9 mouse cellular contexts compared by ENCODE assay signal in genomic region chr4:44028303-44029135, GRCm38 (mm10). TPM values are rescaled to one million over a fixed set of nuclear protein-coding genes. Genes with fewer than 3 reads are reported as not detected.
A peak's percentile ranks its signal among the peaks of the same experiment; 100 is the strongest.
DNase-seq lines count a peak whose midpoint lies in the region; ATAC-seq and TF ChIP-seq lines count a peak whose summit lies in the region.
"Had no signal": no experiment of that assay in that cellular context is flagged by ENCODE, and none has a peak within 500 bp of the region (broad histone marks: within the 10 kb centered on the region; RNA-seq: fewer than 3 reads in every experiment).

No protein-coding gene starts in this region.

- 73% methylated on average over 16 of the region's 16 CpGs for WGBS in liver, embryonic 11.5 days
- WGBS in liver, postnatal 0 days (ENCODE audit: insufficient replicate concordance), result 77% methylated on average over 16 of the region's 16 CpGs
- WGBS in lung, postnatal 0 days, result 56% methylated on average over 16 of the region's 16 CpGs
- WGBS in kidney, embryonic 15.5 days, result 78% methylated on average over 16 of the region's 16 CpGs

- H3K9ac ChIP-seq in liver, embryonic 11.5 days (ENCODE audit: low read depth, low read length), result no peak overlapping the region
- H3K9ac ChIP-seq in liver, postnatal 0 days (replicated peaks), result no peak overlapping the region
- H3K9ac ChIP-seq in lung, postnatal 0 days (replicated peaks; ENCODE audit: low read depth), result no peak overlapping the region
- no peak overlapping the region for H3K9ac ChIP-seq in kidney, embryonic 15.5 days

- no peak for TF ChIP-seq CTCF in liver, postnatal 0 days (IDR thresholded peaks at IDR 0.05; ENCODE audit: low read depth)
- TF ChIP-seq CTCF in lung, postnatal 0 days (IDR thresholded peaks at IDR 0.05), result no peak

- no peak for TF ChIP-seq EP300 in liver, postnatal 0 days (IDR thresholded peaks at IDR 0.05; ENCODE audit: low read depth)
- TF ChIP-seq EP300 in lung, postnatal 0 days (IDR thresholded peaks at IDR 0.05), result no peak

- no peak for DNase-seq in liver, embryonic 11.5 days (ENCODE audit: low spot score)
- no peak for DNase-seq in liver, postnatal 0 days
- DNase-seq in frontal cortex, postnatal 14 days (ENCODE audit: low spot score in 2 of 2), result peak; percentile 23 to 37
- DNase-seq in layer of hippocampus, postnatal 25 days (ENCODE audit: extremely low spot score in 1 of 2, low spot score in 1 of 2), result peak; percentile 28
- peak; percentile 43 for DNase-seq in right cerebral cortex, postnatal 14 days
- no peak for DNase-seq in lung, postnatal 0 days (ENCODE audit: low spot score)

- H3K9me3 ChIP-seq in liver, embryonic 11.5 days (ENCODE audit: control insufficient read depth, low read length), result no peaks in the 10 kb centered on the region
- H3K9me3 ChIP-seq in liver, postnatal 0 days (ENCODE audit: low read length), result no peaks in the 10 kb centered on the region
- H3K9me3 ChIP-seq in lung, postnatal 0 days (ENCODE audit: low read length), result no peaks in the 10 kb centered on the region
- H3K9me3 ChIP-seq in kidney, embryonic 15.5 days (replicated peaks), result no peaks in the 10 kb centered on the region

- H3K4me3 ChIP-seq in liver, embryonic 11.5 days (ENCODE audit: low read depth, low read length), result no peak overlapping the region
- no peak overlapping the region for H3K4me3 ChIP-seq in liver, postnatal 0 days (ENCODE audit: low read depth, low read length)
- H3K4me3 ChIP-seq in lung, postnatal 0 days (ENCODE audit: low read depth, low read length), result no peak overlapping the region
- H3K4me3 ChIP-seq in kidney, embryonic 15.5 days (replicated peaks), result no peak overlapping the region

- no peak for ATAC-seq in liver, embryonic 11.5 days (replicated peaks; ENCODE audit: low FRiP score)
- ATAC-seq in liver, postnatal 0 days, result no peak
- ATAC-seq in lung, postnatal 0 days, result no peak
- ATAC-seq in kidney, embryonic 15.5 days (replicated peaks; ENCODE audit: low FRiP score), result no peak
- ATAC-seq in granulocyte monocyte progenitor cell, adult 5-6 weeks (replicated peaks; ENCODE audit: poor library complexity, severe bottlenecking), result no peak

- H3K4me2 ChIP-seq in liver, embryonic 11.5 days, result no peak overlapping the region
- no peak overlapping the region for H3K4me2 ChIP-seq in liver, postnatal 0 days (ENCODE audit: low read depth, low read length)
- no peak overlapping the region for H3K4me2 ChIP-seq in lung, postnatal 0 days (replicated peaks; ENCODE audit: low read depth, low read length)
- no peak overlapping the region for H3K4me2 ChIP-seq in kidney, embryonic 15.5 days

- H3K27ac ChIP-seq in liver, embryonic 11.5 days (ENCODE audit: low read depth, low read length), result peak overlapping the region; percentile 11; the same call in 1 of the 2 replicates
- H3K27ac ChIP-seq in liver, postnatal 0 days (ENCODE audit: low read depth), result no peak overlapping the region
- H3K27ac ChIP-seq in lung, postnatal 0 days (ENCODE audit: low read length), result no peak overlapping the region
- no peak overlapping the region for H3K27ac ChIP-seq in kidney, embryonic 15.5 days

- no peaks in the 10 kb centered on the region for H3K27me3 ChIP-seq in liver, embryonic 11.5 days (replicated peaks; ENCODE audit: control insufficient read depth, insufficient read depth, low read length)
- no peaks in the 10 kb centered on the region for H3K27me3 ChIP-seq in liver, postnatal 0 days (ENCODE audit: insufficient read depth, low read length)
- no peaks in the 10 kb centered on the region for H3K27me3 ChIP-seq in lung, postnatal 0 days (replicated peaks; ENCODE audit: insufficient read depth, low read length)
- H3K27me3 ChIP-seq in kidney, embryonic 15.5 days, result no peaks in the 10 kb centered on the region

- peaks cover 68% of the 10 kb centered on the region for H3K36me3 ChIP-seq in liver, embryonic 11.5 days (ENCODE audit: control insufficient read depth, insufficient read depth, low read length)
- peaks cover 95% of the 10 kb centered on the region for H3K36me3 ChIP-seq in liver, postnatal 0 days (replicated peaks; ENCODE audit: insufficient read depth, low read length)
- peaks cover 65% of the 10 kb centered on the region for H3K36me3 ChIP-seq in lung, postnatal 0 days (ENCODE audit: insufficient read depth, low read length)
- H3K36me3 ChIP-seq in kidney, embryonic 15.5 days, result peaks cover 100% of the 10 kb centered on the region

- H3K4me1 ChIP-seq in liver, embryonic 11.5 days (replicated peaks; ENCODE audit: control insufficient read depth, insufficient read depth, low read length), result 0 out of 2 replicates have a peak, but pooled peaks cover 12% of the 10 kb centered on the region
- H3K4me1 ChIP-seq in liver, postnatal 0 days (ENCODE audit: insufficient read depth), result no peaks in the 10 kb centered on the region
- no peaks in the 10 kb centered on the region for H3K4me1 ChIP-seq in lung, postnatal 0 days (ENCODE audit: insufficient read depth, low read depth, low read length)
- no peaks in the 10 kb centered on the region for H3K4me1 ChIP-seq in kidney, embryonic 15.5 days

RNA-seq across cellular contexts. Expression of gene Clta, which starts 24.3 kb away (rescaled TPM):
- polyA plus RNA-seq in liver, embryonic 11.5 days (2014; fragmentation: Nextera tagmentation; extraction: Ambion mirVana), result 215 and 216 TPM in 2 replicates
- polyA plus RNA-seq in liver, postnatal 0 days (2015; fragmentation: Nextera tagmentation; extraction: Ambion mirVana), result 136 and 144 TPM in 2 replicates
- total RNA-seq in layer of hippocampus, postnatal 25 days (2021), result 100 to 1,000 TPM; 273 to 308 TPM
- 209 and 221 TPM in 2 replicates for polyA plus RNA-seq in lung, postnatal 0 days (2015; fragmentation: Nextera tagmentation; extraction: Ambion mirVana)
- polyA plus RNA-seq in kidney, embryonic 15.5 days (2015; fragmentation: Nextera tagmentation; extraction: Ambion mirVana), result 231 and 236 TPM in 2 replicates
- 280 and 311 TPM in 2 replicates for total RNA-seq in granulocyte monocyte progenitor cell, adult 5-6 weeks (2014; fragmentation: Nextera tagmentation)
- 422 and 509 TPM in 2 replicates for total RNA-seq in granulocyte monocyte progenitor cell, adult 5-6 weeks (2017)

RNA-seq across cellular contexts. Expression of gene Ccin, which starts 45.2 kb away (rescaled TPM):
- not detected in 2 replicates for polyA plus RNA-seq in liver, embryonic 11.5 days (2014; fragmentation: Nextera tagmentation; extraction: Ambion mirVana)
- polyA plus RNA-seq in liver, postnatal 0 days (2015; fragmentation: Nextera tagmentation; extraction: Ambion mirVana), result not detected in 2 replicates
- not detected for total RNA-seq in layer of hippocampus, postnatal 25 days (2021)
- not detected in 2 replicates for polyA plus RNA-seq in lung, postnatal 0 days (2015; fragmentation: Nextera tagmentation; extraction: Ambion mirVana)
- not detected in 2 replicates for polyA plus RNA-seq in kidney, embryonic 15.5 days (2015; fragmentation: Nextera tagmentation; extraction: Ambion mirVana)
- total RNA-seq in granulocyte monocyte progenitor cell, adult 5-6 weeks (2014; fragmentation: Nextera tagmentation), result not detected in 2 replicates
- 0.09 TPM in 1 of 2 replicates, not detected in the other for total RNA-seq in granulocyte monocyte progenitor cell, adult 5-6 weeks (2017)
- polyA plus RNA-seq: large intestine, adult 2 months had no signal

RNA-seq across cellular contexts. Expression of gene Gne, which starts 55.5 kb away (rescaled TPM):
- polyA plus RNA-seq in liver, embryonic 11.5 days (2014; fragmentation: Nextera tagmentation; extraction: Ambion mirVana), result 46.3 and 51.9 TPM in 2 replicates
- polyA plus RNA-seq in liver, postnatal 0 days (2015; fragmentation: Nextera tagmentation; extraction: Ambion mirVana), result 47.5 and 49.5 TPM in 2 replicates
- 10 to 100 TPM; 46.3 to 47.5 TPM for total RNA-seq in layer of hippocampus, postnatal 25 days (2021)
- polyA plus RNA-seq in lung, postnatal 0 days (2015; fragmentation: Nextera tagmentation; extraction: Ambion mirVana), result 25.1 and 33.1 TPM in 2 replicates
- polyA plus RNA-seq in kidney, embryonic 15.5 days (2015; fragmentation: Nextera tagmentation; extraction: Ambion mirVana), result 22.5 and 25.3 TPM in 2 replicates
- total RNA-seq in granulocyte monocyte progenitor cell, adult 5-6 weeks (2014; fragmentation: Nextera tagmentation), result 32.9 and 42.7 TPM in 2 replicates
- total RNA-seq in granulocyte monocyte progenitor cell, adult 5-6 weeks (2017), result 34.6 and 36.3 TPM in 2 replicates

Comparison
In these comparisons a context has a peak if more than half of its experiments do, and no peak if none do; other contexts are left out.
1. DNase-seq: peak in frontal cortex, postnatal 14 days (2 of 2), layer of hippocampus, postnatal 25 days (2 of 2) and right cerebral cortex, postnatal 14 days (single experiment); none in liver, embryonic 11.5 days (single experiment), liver, postnatal 0 days (single experiment) and lung, postnatal 0 days (single experiment).